Mouse (Mus musculus): Measurements from ENCODE around the gene St3gal3. TPM values are rescaled to one million over a fixed set of nuclear protein-coding genes. Genes with fewer than 3 reads are reported as not detected.

St3gal3 gene
- polyA plus RNA-seq, 1 experiment from 2014 or later, result 4.5 TPM

- Histone ChIP-seq H3K27ac (ENCODE audit: low read depth, low read length) (no peak overlapping the region), H3K9ac (ENCODE audit: low read depth, low read length) (no peak overlapping the region), H3K4me3 (ENCODE audit: low read depth, low read length) (no peak overlapping the region), H3K4me2 (no peak overlapping the region), H3K4me1 (replicated peaks; ENCODE audit: control insufficient read depth, insufficient read depth, low read length) (peaks cover 5% of the 10 kb centered on the region; the same call in 1 of the 2 replicates), H3K36me3 (ENCODE audit: control insufficient read depth, insufficient read depth, low read length) (no peaks in the 10 kb centered on the region; the same call in 1 of the 2 replicates), H3K9me3 (ENCODE audit: control insufficient read depth, low read length) (no peaks in the 10 kb centered on the region), H3K27me3 (replicated peaks; ENCODE audit: control insufficient read depth, insufficient read depth, low read length) (no peaks in the 10 kb centered on the region)
- whole genome bisulfite sequencing, result 72% methylated on average over 14 of the region's 14 CpGs
- ATAC-seq (replicated peaks; ENCODE audit: low FRiP score), result no peak
- DNase-seq (ENCODE audit: low spot score), result no peak
These were observed 170.2 kb downstream of the St3gal3 start for GRCm38 (mm10) chr4:117964346-117965025.

GRCm38 (mm10) chr4:117957492-117957891, 177.2 kb downstream of the St3gal3 start:
- Histone ChIP-seq H3K9me3 (ENCODE audit: control insufficient read depth, low read length) (no peaks in the 10 kb centered on the region), H3K36me3 (ENCODE audit: control insufficient read depth, insufficient read depth, low read length) (peaks cover 3% of the 10 kb centered on the region; the same call in 1 of the 2 replicates), H3K4me3 (ENCODE audit: low read depth, low read length) (no peak overlapping the region), H3K27ac (ENCODE audit: low read depth, low read length) (no peak overlapping the region), H3K9ac (ENCODE audit: low read depth, low read length) (no peak overlapping the region), H3K4me2 (no peak overlapping the region), H3K4me1 (replicated peaks; ENCODE audit: control insufficient read depth, insufficient read depth, low read length) (no peaks in the 10 kb centered on the region), H3K27me3 (replicated peaks; ENCODE audit: control insufficient read depth, insufficient read depth, low read length) (no peaks in the 10 kb centered on the region)
- ATAC-seq (replicated peaks; ENCODE audit: low FRiP score), result no peak
- no peak for DNase-seq (ENCODE audit: low spot score)
- WGBS, result 60% methylated on average over 4 of the region's 4 CpGs

- Histone ChIP-seq H3K27ac (ENCODE audit: low read depth, low read length) (no peak overlapping the region), H3K9ac (ENCODE audit: low read depth, low read length) (no peak overlapping the region), H3K27me3 (replicated peaks; ENCODE audit: control insufficient read depth, insufficient read depth, low read length) (no peaks in the 10 kb centered on the region), H3K4me2 (no peak overlapping the region), H3K4me3 (ENCODE audit: low read depth, low read length) (no peak overlapping the region), H3K9me3 (ENCODE audit: control insufficient read depth, low read length) (no peaks in the 10 kb centered on the region), H3K4me1 (replicated peaks; ENCODE audit: control insufficient read depth, insufficient read depth, low read length) (no peaks in the 10 kb centered on the region), H3K36me3 (ENCODE audit: control insufficient read depth, insufficient read depth, low read length) (0 out of 2 replicates have a peak, but pooled peaks cover 3% of the 10 kb centered on the region)
- DNase-seq (ENCODE audit: low spot score) (no peak), ATAC-seq (replicated peaks; ENCODE audit: low FRiP score) (no peak)
- whole genome bisulfite sequencing, result 73% methylated on average over 7 of the region's 7 CpGs
These were observed 187.2 kb downstream of the St3gal3 start for GRCm38 (mm10) chr4:117947493-117947892.

GRCm38 (mm10) chr4:117946639-117947305, 187.9 kb downstream of the St3gal3 start:
- Histone ChIP-seq H3K9ac (ENCODE audit: low read depth, low read length) (no peak overlapping the region), H3K27me3 (replicated peaks; ENCODE audit: control insufficient read depth, insufficient read depth, low read length) (no peaks in the 10 kb centered on the region), H3K4me1 (replicated peaks; ENCODE audit: control insufficient read depth, insufficient read depth, low read length) (no peaks in the 10 kb centered on the region), H3K4me3 (ENCODE audit: low read depth, low read length) (no peak overlapping the region), H3K27ac (ENCODE audit: low read depth, low read length) (no peak overlapping the region), H3K4me2 (no peak overlapping the region), H3K36me3 (ENCODE audit: control insufficient read depth, insufficient read depth, low read length) (no peaks in the 10 kb centered on the region), H3K9me3 (ENCODE audit: control insufficient read depth, low read length) (no peaks in the 10 kb centered on the region)
- WGBS, result 93% methylated on average over 11 of the region's 11 CpGs
- ATAC-seq (replicated peaks; ENCODE audit: low FRiP score) (no peak), DNase-seq (ENCODE audit: low spot score) (no peak)

- Histone ChIP-seq H3K27ac (ENCODE audit: low read depth, low read length) (no peak overlapping the region), H3K9ac (ENCODE audit: low read depth, low read length) (no peak overlapping the region), H3K9me3 (ENCODE audit: control insufficient read depth, low read length) (no peaks in the 10 kb centered on the region), H3K4me1 (replicated peaks; ENCODE audit: control insufficient read depth, insufficient read depth, low read length) (no peaks in the 10 kb centered on the region), H3K36me3 (ENCODE audit: control insufficient read depth, insufficient read depth, low read length) (no peaks in the 10 kb centered on the region), H3K27me3 (replicated peaks; ENCODE audit: control insufficient read depth, insufficient read depth, low read length) (no peaks in the 10 kb centered on the region), H3K4me2 (no peak overlapping the region), H3K4me3 (ENCODE audit: low read depth, low read length) (no peak overlapping the region)
- no peak for ATAC-seq (replicated peaks; ENCODE audit: low FRiP score)
- 56% methylated on average over 5 of the region's 5 CpGs for WGBS
- no peak for DNase-seq (ENCODE audit: low spot score)
These were observed 191.4 kb downstream of the St3gal3 start for GRCm38 (mm10) chr4:117943317-117943716.

- ATAC-seq (replicated peaks; ENCODE audit: low FRiP score), result no peak
- WGBS, result 94% methylated on average over 5 of the region's 5 CpGs
- H3K9ac ChIP-seq (ENCODE audit: low read depth, low read length), result no peak overlapping the region
These were observed 197.8 kb downstream of the St3gal3 start for GRCm38 (mm10) chr4:117936964-117937363.

GRCm38 (mm10) chr4:117934081-117934480, 200.6 kb downstream of the St3gal3 start:
- Histone ChIP-seq H3K36me3 (ENCODE audit: control insufficient read depth, insufficient read depth, low read length) (no peaks in the 10 kb centered on the region), H3K4me1 (replicated peaks; ENCODE audit: control insufficient read depth, insufficient read depth, low read length) (peaks cover 7% of the 10 kb centered on the region), H3K9ac (ENCODE audit: low read depth, low read length) (no peak overlapping the region), H3K4me2 (no peak overlapping the region), H3K4me3 (ENCODE audit: low read depth, low read length) (no peak overlapping the region), H3K9me3 (ENCODE audit: control insufficient read depth, low read length) (peaks cover 3% of the 10 kb centered on the region; the same call in 1 of the 2 replicates), H3K27ac (ENCODE audit: low read depth, low read length) (no peak overlapping the region), H3K27me3 (replicated peaks; ENCODE audit: control insufficient read depth, insufficient read depth, low read length) (peaks cover 16% of the 10 kb centered on the region)
- WGBS, result 86% methylated on average over 4 of the region's 4 CpGs
- ATAC-seq (replicated peaks; ENCODE audit: low FRiP score) (no peak), DNase-seq (ENCODE audit: low spot score) (no peak)

More at GRCm38 (mm10) chr4:117936964-117937363, 197.8 kb downstream of the St3gal3 start:
- no peak for DNase-seq (ENCODE audit: low spot score)
- no peak overlapping the region for H3K4me2 ChIP-seq
- no peak overlapping the region for H3K4me3 ChIP-seq (ENCODE audit: low read depth, low read length)
- H3K27me3 ChIP-seq (replicated peaks; ENCODE audit: control insufficient read depth, insufficient read depth, low read length), result no peaks in the 10 kb centered on the region
- H3K4me1 ChIP-seq (replicated peaks; ENCODE audit: control insufficient read depth, insufficient read depth, low read length), result no peaks in the 10 kb centered on the region
- no peaks in the 10 kb centered on the region for H3K36me3 ChIP-seq (ENCODE audit: control insufficient read depth, insufficient read depth, low read length)
- no peaks in the 10 kb centered on the region for H3K9me3 ChIP-seq (ENCODE audit: control insufficient read depth, low read length)
- H3K27ac ChIP-seq (ENCODE audit: low read depth, low read length), result no peak overlapping the region

GRCm38 (mm10) chr4:117933248-117933647, 201.5 kb downstream of the St3gal3 start:
- no peak for ATAC-seq (replicated peaks; ENCODE audit: low FRiP score)
- H3K4me1 ChIP-seq (replicated peaks; ENCODE audit: control insufficient read depth, insufficient read depth, low read length), result peaks cover 16% of the 10 kb centered on the region
- peaks cover 3% of the 10 kb centered on the region; the same call in 1 of the 2 replicates for H3K9me3 ChIP-seq (ENCODE audit: control insufficient read depth, low read length)
- H3K9ac ChIP-seq (ENCODE audit: low read depth, low read length), result no peak overlapping the region
- peaks cover 21% of the 10 kb centered on the region for H3K27me3 ChIP-seq (replicated peaks; ENCODE audit: control insufficient read depth, insufficient read depth, low read length)
- H3K4me3 ChIP-seq (ENCODE audit: low read depth, low read length), result no peak overlapping the region
- no peaks in the 10 kb centered on the region for H3K36me3 ChIP-seq (ENCODE audit: control insufficient read depth, insufficient read depth, low read length)
- no peak overlapping the region for H3K4me2 ChIP-seq
- 89% methylated on average over 5 of the region's 5 CpGs for WGBS
- no peak for DNase-seq (ENCODE audit: low spot score)
- H3K27ac ChIP-seq (ENCODE audit: low read depth, low read length), result no peak overlapping the region
